Mouse (Mus musculus): Measurements from ENCODE around the gene Lhfpl2. TPM values are rescaled to one million over a fixed set of nuclear protein-coding genes. Genes with fewer than 3 reads are reported as not detected.

Lhfpl2 gene
- total and polyA plus RNA-seq, 3 experiments = not detected

DNA sequence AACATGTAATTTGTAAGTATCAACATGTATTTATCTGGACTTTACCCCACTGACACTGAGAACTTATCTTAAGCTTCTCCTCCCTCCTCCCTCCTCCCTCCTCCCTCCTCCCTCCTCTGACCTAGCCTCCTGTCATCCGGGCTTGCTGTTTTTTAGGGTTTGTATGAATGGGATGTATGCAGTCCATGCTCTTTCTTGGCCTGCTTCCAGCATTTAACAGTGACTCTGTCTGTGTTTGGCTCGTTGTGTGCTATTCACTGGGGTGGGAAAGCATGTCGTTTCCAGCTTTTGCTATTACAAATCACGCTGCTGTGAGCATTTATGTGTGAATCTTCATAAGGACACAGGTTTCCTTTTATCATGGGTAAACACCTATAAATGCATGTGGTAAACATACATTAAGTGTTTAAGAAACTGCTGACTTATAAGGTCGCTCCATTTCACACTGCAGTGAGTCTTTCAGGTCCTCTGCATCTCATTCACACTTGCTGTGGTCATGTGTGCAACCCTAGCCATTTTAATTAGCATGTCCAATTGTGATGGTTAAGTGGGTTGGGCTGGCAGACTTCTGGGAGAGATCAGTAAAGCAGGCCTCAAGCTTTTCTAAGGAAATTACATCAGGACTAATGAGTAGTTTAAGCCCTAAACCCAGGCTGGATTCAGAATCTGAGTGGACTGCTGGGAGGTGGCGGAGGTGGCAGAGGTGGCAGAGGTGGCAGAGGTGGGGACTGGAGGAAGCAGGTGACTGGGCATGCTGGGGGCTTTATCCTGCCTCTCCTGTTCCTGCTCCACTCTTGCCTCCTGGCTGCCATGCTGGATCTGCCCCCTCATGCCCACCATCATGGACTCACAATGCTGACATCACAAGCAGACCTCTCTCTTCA lies 153.9 kb downstream of the Lhfpl2 start:
- H3K4me3 ChIP-seq (replicated peaks in 1 of 3; ENCODE audit: low read depth in 2 of 3, low read length in 2 of 3, poor library complexity in 1 of 3) = no peak overlapping the region
- no peaks in the 10 kb centered on the region for H3K79me2 ChIP-seq (replicated peaks; ENCODE audit: control insufficient read depth, extremely low read depth, insufficient read depth, poor library complexity, severe bottlenecking)
- DNase-seq (ENCODE audit: extremely low read depth) = no peak
- in situ Hi-C loops (cut with MboI; ENCODE audit: low pct_ligation_motif_present, low pct_unique_long_range_greater_than_20kb, low sequenced_read_pairs) (no loop called here), dilution Hi-C loops (cut with MboI; ENCODE audit: extremely low pct_ligation_motif_present, extremely low pct_unique_long_range_greater_than_20kb, low sequenced_read_pairs) (no loop called here)
- no peaks in the 10 kb centered on the region for H3K27me3 ChIP-seq (replicated peaks)
- no peaks in the 10 kb centered on the region for H3K36me3 ChIP-seq (replicated peaks in 1 of 2; ENCODE audit: control insufficient read depth in 1 of 2, insufficient read depth in 1 of 2, low read length in 1 of 2)
- H3K4me2 ChIP-seq (ENCODE audit: insufficient read depth, low read depth, poor library complexity, severe bottlenecking) = no peak overlapping the region
- no peak for TF ChIP-seq SMC3 (IDR thresholded peaks at IDR 0.05; ENCODE audit: low read depth, low read length)
- no peak for TF ChIP-seq JUN (IDR thresholded peaks at IDR 0.05; ENCODE audit: insufficient read depth, low read depth, low read length)
- TF ChIP-seq TBP (conservative IDR thresholded peaks at IDR 0.05; ENCODE audit: low read depth, low read length) = no peak
- no peak for TF ChIP-seq USF1 (IDR thresholded peaks at IDR 0.05; ENCODE audit: low read depth, low read length)
- TF ChIP-seq PAX5 (IDR thresholded peaks at IDR 0.05; ENCODE audit: low read length) = no peak
- no peak for TF ChIP-seq NRF1 (IDR thresholded peaks at IDR 0.05; ENCODE audit: low read depth, low read length)
- no peak for TF ChIP-seq ETS1 (conservative IDR thresholded peaks at IDR 0.05; ENCODE audit: low read depth, low read length)
- no peaks in the 10 kb centered on the region for H3K4me1 ChIP-seq (ENCODE audit: control insufficient read depth in 1 of 2, insufficient read depth in 2 of 2)
- H3K9ac ChIP-seq (ENCODE audit: insufficient read depth, low read depth) = no peak overlapping the region
- H3K9me3 ChIP-seq (replicated peaks; ENCODE audit: low read length) = no peaks in the 10 kb centered on the region
- H3K27ac ChIP-seq (ENCODE audit: insufficient read depth, low read depth) = no peak overlapping the region

DNA sequence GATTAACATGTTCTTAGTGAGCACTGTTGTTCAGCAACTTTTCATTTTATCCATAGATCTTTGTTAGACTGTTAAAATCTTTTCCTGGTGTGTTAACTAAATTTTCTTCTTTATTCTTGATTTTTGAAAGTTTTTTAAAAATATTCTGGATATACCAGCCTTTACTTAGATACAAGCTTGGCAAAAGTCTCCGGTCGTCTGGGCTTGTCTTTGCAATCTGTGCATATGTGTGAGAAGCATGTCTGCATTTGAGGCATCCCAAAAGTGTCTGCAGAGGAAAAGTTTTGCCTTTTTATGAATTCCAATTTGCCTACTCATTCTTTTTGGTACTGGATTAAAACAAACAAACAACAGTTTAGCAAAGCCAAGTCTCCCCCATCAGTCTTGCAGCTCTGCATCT lies 154.6 kb downstream of the Lhfpl2 start:
- DNase-seq (ENCODE audit: extremely low read depth) = no peak
- Histone ChIP-seq H3K27ac (ENCODE audit: insufficient read depth, low read depth) (no peak overlapping the region), H3K4me2 (ENCODE audit: insufficient read depth, low read depth, poor library complexity, severe bottlenecking) (no peak overlapping the region), H3K27me3 (replicated peaks) (no peaks in the 10 kb centered on the region), H3K9me3 (replicated peaks; ENCODE audit: low read length) (no peaks in the 10 kb centered on the region), H3K36me3 (replicated peaks in 1 of 2; ENCODE audit: control insufficient read depth in 1 of 2, insufficient read depth in 1 of 2, low read length in 1 of 2) (no peaks in the 10 kb centered on the region), H3K4me3 (replicated peaks in 1 of 3; ENCODE audit: low read depth in 2 of 3, low read length in 2 of 3, poor library complexity in 1 of 3) (no peak overlapping the region), H3K9ac (ENCODE audit: insufficient read depth, low read depth) (no peak overlapping the region), H3K4me1 (ENCODE audit: control insufficient read depth in 1 of 2, insufficient read depth in 2 of 2) (no peaks in the 10 kb centered on the region), H3K79me2 (replicated peaks; ENCODE audit: control insufficient read depth, extremely low read depth, insufficient read depth, poor library complexity, severe bottlenecking) (no peaks in the 10 kb centered on the region)
- dilution Hi-C loops (cut with MboI; ENCODE audit: extremely low pct_ligation_motif_present, extremely low pct_unique_long_range_greater_than_20kb, low sequenced_read_pairs) (no loop called here), in situ Hi-C loops (cut with MboI; ENCODE audit: low pct_ligation_motif_present, low pct_unique_long_range_greater_than_20kb, low sequenced_read_pairs) (no loop called here)
- no peak for TF ChIP-seq JUN (IDR thresholded peaks at IDR 0.05; ENCODE audit: insufficient read depth, low read depth, low read length)
- TF ChIP-seq KAT2A (IDR thresholded peaks at IDR 0.05; ENCODE audit: insufficient replicate concordance, low read length) = no peak
- no peak for TF ChIP-seq POLR2A (IDR thresholded peaks at IDR 0.05; ENCODE audit: low read depth, low read length)
- no peak for TF ChIP-seq MAX (IDR thresholded peaks at IDR 0.05; ENCODE audit: low read length)
- TF ChIP-seq MEF2A (IDR thresholded peaks at IDR 0.05; ENCODE audit: borderline replicate concordance, low read depth, low read length) = no peak
- TF ChIP-seq POLR2AphosphoS2 (IDR thresholded peaks at IDR 0.05; ENCODE audit: low read depth, low read length) = no peak
- TF ChIP-seq E2F4 (IDR thresholded peaks at IDR 0.05; ENCODE audit: insufficient replicate concordance, low read depth, low read length) = no peak
- TF ChIP-seq MAFK (IDR thresholded peaks at IDR 0.05; ENCODE audit: insufficient replicate concordance, low read length) = no peak
- TF ChIP-seq HCFC1 (IDR thresholded peaks at IDR 0.05; ENCODE audit: low read depth, low read length) = no peak
- no peak for TF ChIP-seq MXI1 (IDR thresholded peaks at IDR 0.05; ENCODE audit: low read depth, low read length)
- no peak for TF ChIP-seq CTCF (conservative IDR thresholded peaks at IDR 0.05 in 1 of 2, IDR thresholded peaks at IDR 0.05 in 1 of 2; ENCODE audit: low read depth in 2 of 2, low read length in 2 of 2)
- TF ChIP-seq MYC (IDR thresholded peaks at IDR 0.05; ENCODE audit: low read depth, low read length) = no peak
- TF ChIP-seq ETS1 (conservative IDR thresholded peaks at IDR 0.05; ENCODE audit: low read depth, low read length) = no peak
- TF ChIP-seq BHLHE40 (IDR thresholded peaks at IDR 0.05; ENCODE audit: low read depth, low read length) = no peak
- TF ChIP-seq CHD2 (IDR thresholded peaks at IDR 0.05; ENCODE audit: low read length) = no peak
- TF ChIP-seq IRF4 (IDR thresholded peaks at IDR 0.05; ENCODE audit: low read depth, low read length) = no peak
- no peak for TF ChIP-seq JUND (conservative IDR thresholded peaks at IDR 0.05; ENCODE audit: low read depth, low read length)
